Mouse (Mus musculus) liver, embryonic 11.5 days (tissue): Measurements from ENCODE around the gene Wnt10b. TPM values are rescaled to one million over a fixed set of nuclear protein-coding genes. Genes with fewer than 3 reads are reported as not detected.

Experiments used
- ATAC-seq: fragments of 200-750 bp; cut with Nextera tagmentation; replicated peaks from 2 replicates; pipeline ENCODE4 v1.8.0; 2017; ENCODE audit warnings: moderate number of reproducible peaks, mild to moderate bottlenecking, moderate TSS enrichment, moderate library complexity; ENCODE audit not compliant: low FRiP score
- DNase-seq: peaks from one replicate; pipeline ENCODE4 v3.0.0-alpha.2; 2017; ENCODE audit warnings: low spot score
- H3K27ac ChIP-seq: fragments of 300-500 bp; sonication (generic); 2 replicates; pipeline ENCODE4 v1.5.1; 2014; ENCODE audit warnings: mild to moderate bottlenecking, low read depth, low read length, control low read depth
- H3K27me3 ChIP-seq: fragments of 300-500 bp; sonication (generic); replicated peaks from 2 replicates; pipeline ENCODE4 v1.6.1; 2014; ENCODE audit warnings: low read length, mixed read lengths; ENCODE audit not compliant: control insufficient read depth, insufficient read depth
- H3K36me3 ChIP-seq: fragments of 300-500 bp; sonication (generic); 2 replicates; pipeline ENCODE4 v1.6.1; 2014; ENCODE audit warnings: mild to moderate bottlenecking, low read length, moderate library complexity, mixed read lengths; ENCODE audit not compliant: control insufficient read depth, insufficient read depth
- H3K4me1 ChIP-seq: fragments of 300-500 bp; sonication (generic); replicated peaks from 2 replicates; pipeline ENCODE4 v1.6.1; 2014; ENCODE audit warnings: low read length, mixed read lengths; ENCODE audit not compliant: control insufficient read depth, insufficient read depth
- H3K4me2 ChIP-seq: fragments of 300-500 bp; sonication (generic); 2 replicates; pipeline ENCODE4 v1.6.1; 2014; ENCODE audit warnings: mild to moderate bottlenecking, control low read depth, moderate library complexity
- H3K4me3 ChIP-seq: fragments of 300-500 bp; sonication (generic); 2 replicates; pipeline ENCODE4 v1.5.1; 2014; ENCODE audit warnings: low read depth, low read length, control low read depth
- H3K9ac ChIP-seq: fragments of 300-500 bp; sonication (generic); 2 replicates; pipeline ENCODE4 v1.6.1; 2014; ENCODE audit warnings: low read depth, low read length, control low read depth
- H3K9me3 ChIP-seq: fragments of 300-500 bp; sonication (generic); 2 replicates; pipeline ENCODE4 v1.6.1; 2016; ENCODE audit warnings: low read length, inconsistent platforms, mixed read lengths; ENCODE audit not compliant: control insufficient read depth
- WGBS: fragments of 180-500 bp; shearing (Covaris S2); extraction: QIAGEN DNeasy Blood & Tissue Kit; methylation state at CpG from one replicate; pipeline ENCODE4 v1.1.7; 2014; 5-methylcytosine and 5-hydroxymethylcytosine counted together
- polyA plus RNA-seq: library from polyadenylated mRNA; unstranded; fragments of >200 nt; fragmentation: Nextera tagmentation; extraction: Ambion mirVana; gene quantifications from 2 replicates; pipeline ENCODE4 v1.2.1, GENCODE M21; 2014

The Wnt10b gene
- polyA plus RNA-seq, 1 experiment from 2014 or later, result not detected

DNA sequence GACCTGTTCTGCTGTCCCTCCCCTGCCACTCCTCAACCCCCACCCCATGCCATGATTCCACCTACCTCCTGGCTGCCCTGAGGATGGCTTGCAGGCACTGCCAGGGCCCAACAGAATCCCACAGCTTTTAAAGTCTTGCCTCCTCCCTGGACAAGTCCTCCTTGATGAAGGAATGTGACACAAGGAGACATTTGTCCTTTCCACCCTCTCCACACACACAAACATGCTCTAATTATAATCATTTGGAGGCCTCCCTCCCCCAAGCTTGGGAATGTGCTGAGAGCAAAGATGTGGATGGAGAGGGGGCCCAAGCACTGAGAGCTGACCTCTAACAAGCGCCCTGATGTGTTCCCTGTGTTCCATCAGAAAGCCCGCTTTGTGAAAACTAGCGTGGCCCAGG is 31.4 kb upstream of the Wnt10b start, which contains the start of gene Ddn:
Gene Ddn, minus strand, starts transcription at position 101 of the 400 bp plus-strand sequence.
- H3K4me1 ChIP-seq, result peaks cover 32% of the 10 kb centered on the region
- H3K27ac ChIP-seq, result no peak within 1 kb of the TSS
- H3K4me3 ChIP-seq, result peak within 1 kb of the TSS; percentile 41
- ATAC-seq (no peak), DNase-seq (no peak)
- peaks cover 13% of the 10 kb centered on the region for H3K36me3 ChIP-seq
- H3K27me3 ChIP-seq, result peaks cover 58% of the 10 kb centered on the region
- H3K4me2 ChIP-seq, result peak within 1 kb of the TSS; percentile 66; the same call in 1 of the 2 replicates
- H3K9me3 ChIP-seq, result no peaks in the 10 kb centered on the region
- H3K9ac ChIP-seq, result no peak within 1 kb of the TSS
- WGBS, result 54% methylated on average over 3 of the region's 3 CpGs

GRCm38 (mm10) chr15:98808651-98809134 is 30.7 kb upstream of the Wnt10b start:
- Histone ChIP-seq H3K4me1 (peaks cover 34% of the 10 kb centered on the region), H3K9me3 (no peaks in the 10 kb centered on the region), H3K27me3 (peaks cover 65% of the 10 kb centered on the region), H3K9ac (no peak overlapping the region), H3K36me3 (peaks cover 12% of the 10 kb centered on the region), H3K4me3 (peak overlapping the region; percentile 41), H3K27ac (no peak overlapping the region), H3K4me2 (peak overlapping the region; percentile 66; the same call in 1 of the 2 replicates)
- ATAC-seq, result no peak
- 17% methylated on average over 6 of the region's 6 CpGs for WGBS
- no peak for DNase-seq

- Histone ChIP-seq H3K27ac (no peak overlapping the region), H3K4me1 (peaks cover 37% of the 10 kb centered on the region), H3K9ac (no peak overlapping the region), H3K36me3 (peaks cover 6% of the 10 kb centered on the region), H3K4me3 (peak overlapping the region; percentile 41), H3K4me2 (peak overlapping the region; percentile 66), H3K27me3 (peaks cover 71% of the 10 kb centered on the region), H3K9me3 (no peaks in the 10 kb centered on the region)
- WGBS, result 1% methylated on average over 33 of the region's 34 CpGs
- DNase-seq (no peak), ATAC-seq (no peak)
These were observed 30.1 kb upstream of the Wnt10b start for GRCm38 (mm10) chr15:98807895-98808650.

GRCm38 (mm10) chr15:98806809-98807770 is 29.1 kb upstream of the Wnt10b start:
- peaks cover 39% of the 10 kb centered on the region for H3K4me1 ChIP-seq
- ATAC-seq (peak; percentile 39; the same call in 1 of the 2 replicates), DNase-seq (peak; percentile 52)
- H3K4me3 ChIP-seq, result peak overlapping the region; percentile 41
- WGBS, result 2% methylated on average over 56 of the region's 58 CpGs
- H3K9me3 ChIP-seq, result no peaks in the 10 kb centered on the region
- 0 out of 2 replicates have a peak, but pooled peaks cover 2% of the 10 kb centered on the region for H3K36me3 ChIP-seq
- H3K27me3 ChIP-seq, result peaks cover 81% of the 10 kb centered on the region
- H3K4me2 ChIP-seq, result peak overlapping the region; percentile 66
- H3K27ac ChIP-seq, result no peak overlapping the region
- H3K9ac ChIP-seq, result no peak overlapping the region

GRCm38 (mm10) chr15:98806071-98806808 is 28.3 kb upstream of the Wnt10b start:
- Histone ChIP-seq H3K9me3 (no peaks in the 10 kb centered on the region), H3K9ac (no peak overlapping the region), H3K4me2 (peak overlapping the region; percentile 72), H3K4me1 (peaks cover 39% of the 10 kb centered on the region), H3K27me3 (peaks cover 90% of the 10 kb centered on the region), H3K36me3 (0 out of 2 replicates have a peak, but pooled peaks cover 2% of the 10 kb centered on the region), H3K4me3 (peak overlapping the region; percentile 49), H3K27ac (no peak overlapping the region)
- 8% methylated on average over 30 of the region's 30 CpGs for WGBS
- peak; percentile 22; the same call in 1 of the 2 replicates for ATAC-seq
- DNase-seq, result peak; percentile 46

GRCm38 (mm10) chr15:98805324-98806040 is 27.5 kb upstream of the Wnt10b start:
- ATAC-seq, result no peak
- peak; percentile 60 for DNase-seq
- Histone ChIP-seq H3K27me3 (peaks cover 97% of the 10 kb centered on the region), H3K4me2 (peak overlapping the region; percentile 72), H3K9ac (no peak overlapping the region), H3K4me1 (peaks cover 39% of the 10 kb centered on the region), H3K9me3 (no peaks in the 10 kb centered on the region), H3K4me3 (peak overlapping the region; percentile 49), H3K36me3 (no peaks in the 10 kb centered on the region), H3K27ac (no peak overlapping the region)
- WGBS, result 1% methylated on average over 64 of the region's 64 CpGs

GRCm38 (mm10) chr15:98804054-98804453 is 26.1 kb upstream of the Wnt10b start:
- H3K9ac ChIP-seq, result no peak overlapping the region

More at GRCm38 (mm10) chr15:98804054-98804453, 26.1 kb upstream of the Wnt10b start:
- no peak overlapping the region for H3K27ac ChIP-seq
- peaks cover 99% of the 10 kb centered on the region for H3K27me3 ChIP-seq
- H3K9me3 ChIP-seq, result no peaks in the 10 kb centered on the region
- under 1% methylated on average over 32 of the region's 32 CpGs for WGBS
- no peaks in the 10 kb centered on the region for H3K36me3 ChIP-seq
- DNase-seq, result peak; percentile 85
- peaks cover 39% of the 10 kb centered on the region for H3K4me1 ChIP-seq
- peak; percentile 29; the same call in 1 of the 2 replicates for ATAC-seq
- H3K4me3 ChIP-seq, result peak overlapping the region; percentile 14; the same call in 1 of the 2 replicates
- H3K4me2 ChIP-seq, result peak overlapping the region; percentile 45
